25 mouse cellular contexts compared by ENCODE assay signal in genomic region chr4:153917773-153918500, GRCm38 (mm10). TPM values are rescaled to one million over a fixed set of nuclear protein-coding genes. Genes with fewer than 3 reads are reported as not detected.
A peak's percentile ranks its signal among the peaks of the same experiment; 100 is the strongest.
DNase-seq lines count a peak whose midpoint lies in the region; ATAC-seq and TF ChIP-seq lines count a peak whose summit lies in the region.
"Had no signal": no experiment of that assay in that cellular context is flagged by ENCODE, and none has a peak within 500 bp of the region (broad histone marks: within the 10 kb centered on the region; RNA-seq: fewer than 3 reads in every experiment).

No protein-coding gene starts in this region.

- no peaks in the 10 kb centered on the region; the same call in 1 of the 2 replicates for H3K27me3 ChIP-seq in hindbrain, embryonic 11.5 days (ENCODE audit: control insufficient read depth, insufficient read depth, low read length)
- peaks cover 13% of the 10 kb centered on the region; the same call in 1 of the 2 replicates for H3K27me3 ChIP-seq in hindbrain, embryonic 12.5 days
- H3K27me3 ChIP-seq in midbrain, embryonic 15.5 days (replicated peaks), result no peaks in the 10 kb centered on the region
- H3K27me3 ChIP-seq in midbrain, embryonic 14.5 days (ENCODE audit: control insufficient read depth, insufficient read depth, low read length), result no peaks in the 10 kb centered on the region
- H3K27me3 ChIP-seq: liver, embryonic 15.5 days; Patski; stomach, embryonic 15.5 days had no signal

- intact Hi-C loops in heart, postnatal 25 days (cut with DNase I), result no loop called here

- no peak for DNase-seq in hindbrain, embryonic 11.5 days (ENCODE audit: low spot score)
- no peak for DNase-seq in midbrain, embryonic 14.5 days
- DNase-seq in brain, adult 2 months (ENCODE audit: low read depth, low spot score), result peak; percentile 76
- peak; percentile 57 for DNase-seq in brain, embryonic 14.5 days (ENCODE audit: low read depth)
- DNase-seq in heart, postnatal 25 days (ENCODE audit: low spot score), result no peak
- DNase-seq: adrenal gland, adult 8-10 months; cerebellum, adult 11-12 months; cerebellum, postnatal 36 days; gastrocnemius, adult 2 months; heart, postnatal 10 days; kidney, adult 8-10 months; kidney, postnatal 14 days; retina, postnatal 1 day; thymus, adult 2 months had no signal

- no peaks in the 10 kb centered on the region for H3K4me1 ChIP-seq in hindbrain, embryonic 11.5 days (replicated peaks; ENCODE audit: control insufficient read depth, insufficient read depth, low read length)
- peaks cover 4% of the 10 kb centered on the region; the same call in 1 of the 2 replicates for H3K4me1 ChIP-seq in hindbrain, embryonic 12.5 days
- peaks cover 21% of the 10 kb centered on the region for H3K4me1 ChIP-seq in midbrain, embryonic 15.5 days
- peaks cover 4% of the 10 kb centered on the region for H3K4me1 ChIP-seq in midbrain, embryonic 14.5 days (ENCODE audit: control insufficient read depth, insufficient read depth, low read length)
- H3K4me1 ChIP-seq: embryonic facial prominence, embryonic 15.5 days; limb, embryonic 15.5 days; liver, embryonic 15.5 days; stomach, embryonic 15.5 days had no signal

- TF ChIP-seq POLR2A in brain, embryonic 14.5 days (IDR thresholded peaks at IDR 0.05; ENCODE audit: borderline replicate concordance, extremely low read depth, insufficient read depth, insufficient read length, poor library complexity, severe bottlenecking), result no peak

- TF ChIP-seq CTCF in brain, embryonic 14.5 days (IDR thresholded peaks at IDR 0.05; ENCODE audit: borderline replicate concordance, extremely low read depth, insufficient read depth, insufficient read length), result no peak

- no peak overlapping the region for H3K4me2 ChIP-seq in hindbrain, embryonic 11.5 days (replicated peaks; ENCODE audit: low read depth, low read length)
- no peak overlapping the region for H3K4me2 ChIP-seq in hindbrain, embryonic 12.5 days (replicated peaks)
- H3K4me2 ChIP-seq in midbrain, embryonic 15.5 days, result no peak overlapping the region
- H3K4me2 ChIP-seq in midbrain, embryonic 14.5 days (ENCODE audit: low read length), result no peak overlapping the region
- H3K4me2 ChIP-seq: embryonic facial prominence, embryonic 15.5 days; heart, embryonic 11.5 days; limb, embryonic 15.5 days; liver, embryonic 15.5 days; midbrain, embryonic 12.5 days; stomach, embryonic 15.5 days had no signal

- no peak overlapping the region for H3K4me3 ChIP-seq in hindbrain, embryonic 11.5 days (ENCODE audit: low read depth, low read length)
- H3K4me3 ChIP-seq in hindbrain, embryonic 12.5 days, result no peak overlapping the region
- H3K4me3 ChIP-seq in midbrain, embryonic 15.5 days, result no peak overlapping the region
- no peak overlapping the region for H3K4me3 ChIP-seq in midbrain, embryonic 14.5 days (replicated peaks; ENCODE audit: low read depth, low read length)
- H3K4me3 ChIP-seq: embryonic facial prominence, embryonic 15.5 days; gastrocnemius, adult 2 months; limb, embryonic 15.5 days; liver, embryonic 15.5 days; midbrain, embryonic 12.5 days; stomach, embryonic 15.5 days had no signal

- 48% methylated on average over 8 of the region's 8 CpGs for WGBS in hindbrain, embryonic 11.5 days
- 52% methylated on average over 8 of the region's 8 CpGs for WGBS in hindbrain, embryonic 12.5 days
- 42% methylated on average over 8 of the region's 8 CpGs for WGBS in midbrain, embryonic 15.5 days
- 53% methylated on average over 8 of the region's 8 CpGs for WGBS in midbrain, embryonic 14.5 days

- no peak for ATAC-seq in hindbrain, embryonic 11.5 days (ENCODE audit: low FRiP score)
- ATAC-seq in hindbrain, embryonic 12.5 days (ENCODE audit: low FRiP score), result no peak
- ATAC-seq in midbrain, embryonic 15.5 days (replicated peaks), result no peak
- ATAC-seq in midbrain, embryonic 14.5 days (ENCODE audit: low FRiP score, low TSS enrichment), result no peak
- ATAC-seq in CD4-positive, CD25-positive, alpha-beta regulatory T cell, adult 4 months, result no peak
- ATAC-seq: Patski had no signal

- no peaks in the 10 kb centered on the region for H3K9me3 ChIP-seq in hindbrain, embryonic 11.5 days (ENCODE audit: control insufficient read depth, low read length)
- H3K9me3 ChIP-seq in hindbrain, embryonic 12.5 days (replicated peaks), result no peaks in the 10 kb centered on the region
- no peaks in the 10 kb centered on the region for H3K9me3 ChIP-seq in midbrain, embryonic 15.5 days
- H3K9me3 ChIP-seq in midbrain, embryonic 14.5 days (ENCODE audit: control insufficient read depth, low read length), result no peaks in the 10 kb centered on the region
- H3K9me3 ChIP-seq: embryonic facial prominence, embryonic 15.5 days; limb, embryonic 15.5 days; liver, embryonic 15.5 days; midbrain, embryonic 12.5 days; stomach, embryonic 15.5 days had no signal

- H3K27ac ChIP-seq in hindbrain, embryonic 11.5 days (ENCODE audit: low read depth, low read length), result no peak overlapping the region
- no peak overlapping the region for H3K27ac ChIP-seq in hindbrain, embryonic 12.5 days
- H3K27ac ChIP-seq in midbrain, embryonic 15.5 days, result peak overlapping the region; percentile 58
- H3K27ac ChIP-seq in midbrain, embryonic 14.5 days (replicated peaks; ENCODE audit: low read depth, low read length), result no peak overlapping the region
- H3K27ac ChIP-seq: embryonic facial prominence, embryonic 15.5 days; gastrocnemius, adult 2 months; limb, embryonic 15.5 days; liver, embryonic 15.5 days; macrophage; midbrain, embryonic 12.5 days; stomach, embryonic 15.5 days had no signal

- 0 out of 2 replicates have a peak overlapping the region, but pooled peaks have one; percentile 4 for H3K9ac ChIP-seq in hindbrain, embryonic 11.5 days (ENCODE audit: low read depth, low read length)
- H3K9ac ChIP-seq in hindbrain, embryonic 12.5 days, result no peak overlapping the region
- 0 out of 2 replicates have a peak overlapping the region, but pooled peaks have one; percentile 6 for H3K9ac ChIP-seq in midbrain, embryonic 15.5 days
- H3K9ac ChIP-seq in midbrain, embryonic 14.5 days (replicated peaks; ENCODE audit: low read length), result no peak overlapping the region
- H3K9ac ChIP-seq: embryonic facial prominence, embryonic 15.5 days; limb, embryonic 15.5 days; liver, embryonic 15.5 days; midbrain, embryonic 12.5 days; stomach, embryonic 15.5 days had no signal

- H3K36me3 ChIP-seq in hindbrain, embryonic 11.5 days (ENCODE audit: control insufficient read depth, insufficient read depth, low read length), result no peaks in the 10 kb centered on the region
- no peaks in the 10 kb centered on the region for H3K36me3 ChIP-seq in hindbrain, embryonic 12.5 days
- no peaks in the 10 kb centered on the region for H3K36me3 ChIP-seq in midbrain, embryonic 15.5 days (replicated peaks)
- no peaks in the 10 kb centered on the region for H3K36me3 ChIP-seq in midbrain, embryonic 14.5 days (ENCODE audit: control insufficient read depth, insufficient read depth, low read length)
- H3K36me3 ChIP-seq: embryonic facial prominence, embryonic 15.5 days; limb, embryonic 15.5 days; liver, embryonic 15.5 days; midbrain, embryonic 12.5 days; stomach, embryonic 15.5 days had no signal

RNA-seq across cellular contexts. Expression of gene A430005L14Rik, which starts 39.1 kb away (rescaled TPM):
- polyA plus RNA-seq in hindbrain, embryonic 11.5 days (2014; fragmentation: Nextera tagmentation; extraction: Ambion mirVana), result 112 and 115 TPM in 2 replicates
- 76.2 and 86.1 TPM in 2 replicates for polyA plus RNA-seq in hindbrain, embryonic 12.5 days (2016; fragmentation: Nextera tagmentation; extraction: Ambion mirVana)
- polyA plus RNA-seq in midbrain, embryonic 15.5 days (2015; fragmentation: Nextera tagmentation; extraction: Ambion mirVana), result 58.4 and 58.8 TPM in 2 replicates
- 63.3 and 63.7 TPM in 2 replicates for polyA plus RNA-seq in midbrain, embryonic 14.5 days (2014; fragmentation: Nextera tagmentation; extraction: Ambion mirVana)
- polyA plus RNA-seq in brain, embryonic 14.5 days (2012; rRNA removed), result 40.0 and 49.1 TPM in 2 replicates
- polyA plus RNA-seq in CD4-positive, CD25-positive, alpha-beta regulatory T cell, adult 4 months (2017; shearing (Covaris generic)), result 100 to 1,000 TPM; 103 to 106 TPM
- total RNA-seq in heart, postnatal 25 days (2021), result 10 to 100 TPM; 13.4 to 14.2 TPM

RNA-seq across cellular contexts. Expression of gene Dffb, which starts 57.0 kb away (rescaled TPM):
- 10.7 and 11.4 TPM in 2 replicates for polyA plus RNA-seq in hindbrain, embryonic 11.5 days (2014; fragmentation: Nextera tagmentation; extraction: Ambion mirVana)
- polyA plus RNA-seq in hindbrain, embryonic 12.5 days (2016; fragmentation: Nextera tagmentation; extraction: Ambion mirVana), result 9.8 and 10.9 TPM in 2 replicates
- polyA plus RNA-seq in midbrain, embryonic 15.5 days (2015; fragmentation: Nextera tagmentation; extraction: Ambion mirVana), result 11.5 and 12.6 TPM in 2 replicates
- 7.9 and 9.1 TPM in 2 replicates for polyA plus RNA-seq in midbrain, embryonic 14.5 days (2014; fragmentation: Nextera tagmentation; extraction: Ambion mirVana)
- polyA plus RNA-seq in brain, embryonic 14.5 days (2012; rRNA removed), result 18.6 and 23.1 TPM in 2 replicates
- polyA plus RNA-seq in CD4-positive, CD25-positive, alpha-beta regulatory T cell, adult 4 months (2017; shearing (Covaris generic)), result 10 to 100 TPM; 14.8 to 23.5 TPM
- 1 to 10 TPM; 2.5 to 3.7 TPM for total RNA-seq in heart, postnatal 25 days (2021)

RNA-seq across cellular contexts. Expression of gene Cep104, which starts 57.1 kb away (rescaled TPM):
- polyA plus RNA-seq in hindbrain, embryonic 11.5 days (2014; fragmentation: Nextera tagmentation; extraction: Ambion mirVana), result 16.8 and 19.7 TPM in 2 replicates
- 21.0 and 23.0 TPM in 2 replicates for polyA plus RNA-seq in hindbrain, embryonic 12.5 days (2016; fragmentation: Nextera tagmentation; extraction: Ambion mirVana)
- 21.0 and 21.9 TPM in 2 replicates for polyA plus RNA-seq in midbrain, embryonic 15.5 days (2015; fragmentation: Nextera tagmentation; extraction: Ambion mirVana)
- 15.3 and 19.7 TPM in 2 replicates for polyA plus RNA-seq in midbrain, embryonic 14.5 days (2014; fragmentation: Nextera tagmentation; extraction: Ambion mirVana)
- polyA plus RNA-seq in brain, embryonic 14.5 days (2012; rRNA removed), result 14.3 and 19.1 TPM in 2 replicates
- 1 to 10 TPM; 2.7 to 3.1 TPM for polyA plus RNA-seq in CD4-positive, CD25-positive, alpha-beta regulatory T cell, adult 4 months (2017; shearing (Covaris generic))
- 10 to 100 TPM; 26.0 to 27.9 TPM for total RNA-seq in heart, postnatal 25 days (2021)

Comparison
In these comparisons a context has a peak if more than half of its experiments do, and no peak if none do; other contexts are left out.
1. H3K9ac ChIP-seq: peak in hindbrain, embryonic 11.5 days (single experiment) and midbrain, embryonic 15.5 days (single experiment); none in hindbrain, embryonic 12.5 days (single experiment) and midbrain, embryonic 14.5 days (single experiment).
2. DNase-seq: peak in brain, adult 2 months (single experiment) and brain, embryonic 14.5 days (single experiment); none in hindbrain, embryonic 11.5 days (single experiment), midbrain, embryonic 14.5 days (single experiment) and heart, postnatal 25 days (single experiment).